Mouse (Mus musculus): ENCODE measurements around the gene Rufy2.

- TF ChIP-seq ZNF384 (IDR thresholded peaks at IDR 0.05; ENCODE audit: low read depth, low read length): no peak
- TF ChIP-seq CHD2 (IDR thresholded peaks at IDR 0.05; ENCODE audit: low read depth, low read length): no peak
Observed at GRCm38 (mm10) chr10:62984495-62984894, 4.5 kb downstream of the Rufy2 start.

Measured in ES-E14 (cell line).